Mouse (Mus musculus) ES-Bruce4 (cell line): ENCODE data around the gene Cd83.

ENCODE experiments used
- CTCF ChIP-seq: IDR thresholded peaks from one replicate; pipeline ENCODE4 v1.8.1; 2011; ENCODE audit warnings: low read depth, low read length
- EP300 ChIP-seq: IDR thresholded peaks from 2 replicates; pipeline ENCODE4 v1.6.1; 2011; ENCODE audit warnings: low read depth, low read length; ENCODE audit not compliant: insufficient read depth
- POLR2A ChIP-seq: IDR thresholded peaks from one replicate; pipeline ENCODE4 v1.8.1; 2011; ENCODE audit warnings: low read length; ENCODE audit not compliant: insufficient read depth

- TF ChIP-seq CTCF (no peak), POLR2A (no peak), EP300 (no peak)
Observed at GRCm38 (mm10) chr13:43786171-43786795, 1.7 kb downstream of the Cd83 start.
